Mouse (Mus musculus): ENCODE measurements at regions not wholly inside any gene's neighbourhood (a gene's known extent, or its start where the extent isn't known, plus 50 kb on each side); places are given as distances from the start of the nearest gene placed in this dataset.

GRCm38 (mm10) chr7:113010150-113010549 lies 56.4 kb downstream of the Rassf10 start:
- ATAC-seq (no peak), DNase-seq (ENCODE audit: low spot score) (no peak)
- WGBS, result 82% methylated on average over 1 of the region's 1 CpGs
- Histone ChIP-seq H3K36me3 (ENCODE audit: insufficient read depth, low read length) (no peaks in the 10 kb centered on the region), H3K9ac (replicated peaks; ENCODE audit: low read depth) (no peak overlapping the region), H3K4me2 (replicated peaks; ENCODE audit: low read depth, low read length) (no peak overlapping the region), H3K4me1 (ENCODE audit: insufficient read depth, low read depth, low read length) (no peaks in the 10 kb centered on the region), H3K27me3 (replicated peaks; ENCODE audit: insufficient read depth, low read length) (no peaks in the 10 kb centered on the region), H3K27ac (ENCODE audit: low read length) (no peak overlapping the region), H3K9me3 (ENCODE audit: low read length) (no peaks in the 10 kb centered on the region), H3K4me3 (ENCODE audit: low read depth, low read length) (no peak overlapping the region)
- TF ChIP-seq EP300 (IDR thresholded peaks at IDR 0.05), result no peak
- no peak for TF ChIP-seq CTCF (IDR thresholded peaks at IDR 0.05)

- ATAC-seq, result no peak
- no peak overlapping the region for H3K27ac ChIP-seq (ENCODE audit: low read length)
Observed at GRCm38 (mm10) chr7:113017092-113017755, 63.5 kb downstream of the Rassf10 start.

GRCm38 (mm10) chr7:113021412-113021811 lies 67.7 kb downstream of the Rassf10 start:
- 30% methylated on average over 5 of the region's 5 CpGs for WGBS
- Histone ChIP-seq H3K4me2 (replicated peaks; ENCODE audit: low read depth, low read length) (no peak overlapping the region), H3K4me1 (ENCODE audit: insufficient read depth, low read depth, low read length) (peaks cover 6% of the 10 kb centered on the region)

More at GRCm38 (mm10) chr7:113017092-113017755, 63.5 kb downstream of the Rassf10 start:
- Histone ChIP-seq H3K36me3 (ENCODE audit: insufficient read depth, low read length) (no peaks in the 10 kb centered on the region), H3K4me2 (replicated peaks; ENCODE audit: low read depth, low read length) (no peak overlapping the region), H3K9ac (replicated peaks; ENCODE audit: low read depth) (no peak overlapping the region), H3K4me3 (ENCODE audit: low read depth, low read length) (no peak overlapping the region), H3K27me3 (replicated peaks; ENCODE audit: insufficient read depth, low read length) (no peaks in the 10 kb centered on the region), H3K4me1 (ENCODE audit: insufficient read depth, low read depth, low read length) (peaks cover 6% of the 10 kb centered on the region), H3K9me3 (ENCODE audit: low read length) (no peaks in the 10 kb centered on the region)
- DNase-seq (ENCODE audit: low spot score), result peak; percentile 26
- TF ChIP-seq EP300 (IDR thresholded peaks at IDR 0.05) (0 out of 2 replicates have a peak, but pooled peaks have one; percentile 19), CTCF (IDR thresholded peaks at IDR 0.05) (no peak)
- WGBS, result 26% methylated on average over 8 of the region's 8 CpGs

GRCm38 (mm10) chr7:113022516-113022915 lies 68.8 kb downstream of the Rassf10 start:
- no peaks in the 10 kb centered on the region for H3K9me3 ChIP-seq (ENCODE audit: low read length)
- no peak for ATAC-seq
- no peak overlapping the region for H3K4me3 ChIP-seq (ENCODE audit: low read depth, low read length)
- no peak overlapping the region for H3K27ac ChIP-seq (ENCODE audit: low read length)
- 26% methylated on average over 2 of the region's 2 CpGs for WGBS
- no peaks in the 10 kb centered on the region for H3K36me3 ChIP-seq (ENCODE audit: insufficient read depth, low read length)
- TF ChIP-seq CTCF (IDR thresholded peaks at IDR 0.05) (no peak), EP300 (IDR thresholded peaks at IDR 0.05) (no peak)
- peaks cover 5% of the 10 kb centered on the region for H3K4me1 ChIP-seq (ENCODE audit: insufficient read depth, low read depth, low read length)
- H3K9ac ChIP-seq (replicated peaks; ENCODE audit: low read depth), result no peak overlapping the region
- no peak overlapping the region for H3K4me2 ChIP-seq (replicated peaks; ENCODE audit: low read depth, low read length)
- DNase-seq (ENCODE audit: low spot score), result no peak
- H3K27me3 ChIP-seq (replicated peaks; ENCODE audit: insufficient read depth, low read length), result no peaks in the 10 kb centered on the region

More at GRCm38 (mm10) chr7:113021412-113021811, 67.7 kb downstream of the Rassf10 start:
- Histone ChIP-seq H3K9me3 (ENCODE audit: low read length) (no peaks in the 10 kb centered on the region), H3K9ac (replicated peaks; ENCODE audit: low read depth) (no peak overlapping the region), H3K27me3 (replicated peaks; ENCODE audit: insufficient read depth, low read length) (no peaks in the 10 kb centered on the region), H3K36me3 (ENCODE audit: insufficient read depth, low read length) (no peaks in the 10 kb centered on the region), H3K4me3 (ENCODE audit: low read depth, low read length) (no peak overlapping the region), H3K27ac (ENCODE audit: low read length) (no peak overlapping the region)
- ATAC-seq (no peak), DNase-seq (ENCODE audit: low spot score) (no peak)
- no peak for TF ChIP-seq CTCF (IDR thresholded peaks at IDR 0.05)
- TF ChIP-seq EP300 (IDR thresholded peaks at IDR 0.05), result no peak

GRCm38 (mm10) chr7:113025758-113026157 lies 72.0 kb downstream of the Rassf10 start:
- DNase-seq (ENCODE audit: low spot score) (no peak), ATAC-seq (no peak)
- no peaks in the 10 kb centered on the region for H3K27me3 ChIP-seq (replicated peaks; ENCODE audit: insufficient read depth, low read length)
- TF ChIP-seq CTCF (IDR thresholded peaks at IDR 0.05) (no peak), EP300 (IDR thresholded peaks at IDR 0.05) (no peak)
- no peak overlapping the region for H3K9ac ChIP-seq (replicated peaks; ENCODE audit: low read depth)
- WGBS, result 84% methylated on average over 1 of the region's 1 CpGs
- H3K27ac ChIP-seq (ENCODE audit: low read length), result no peak overlapping the region
- no peaks in the 10 kb centered on the region for H3K4me1 ChIP-seq (ENCODE audit: insufficient read depth, low read depth, low read length)
- no peak overlapping the region for H3K4me2 ChIP-seq (replicated peaks; ENCODE audit: low read depth, low read length)
- no peaks in the 10 kb centered on the region for H3K36me3 ChIP-seq (ENCODE audit: insufficient read depth, low read length)
- H3K4me3 ChIP-seq (ENCODE audit: low read depth, low read length), result no peak overlapping the region
- no peaks in the 10 kb centered on the region for H3K9me3 ChIP-seq (ENCODE audit: low read length)

- Histone ChIP-seq H3K4me2 (replicated peaks; ENCODE audit: low read depth, low read length) (no peak overlapping the region), H3K4me3 (ENCODE audit: low read depth, low read length) (no peak overlapping the region), H3K27ac (ENCODE audit: low read length) (no peak overlapping the region), H3K27me3 (replicated peaks; ENCODE audit: insufficient read depth, low read length) (no peaks in the 10 kb centered on the region), H3K9me3 (ENCODE audit: low read length) (no peaks in the 10 kb centered on the region), H3K36me3 (ENCODE audit: insufficient read depth, low read length) (no peaks in the 10 kb centered on the region), H3K4me1 (ENCODE audit: insufficient read depth, low read depth, low read length) (no peaks in the 10 kb centered on the region), H3K9ac (replicated peaks; ENCODE audit: low read depth) (no peak overlapping the region)
- WGBS, result 76% methylated on average over 10 of the region's 10 CpGs
- no peak for DNase-seq (ENCODE audit: low spot score)
- no peak for ATAC-seq
- no peak for TF ChIP-seq EP300 (IDR thresholded peaks at IDR 0.05)
- no peak for TF ChIP-seq CTCF (IDR thresholded peaks at IDR 0.05)
Observed at GRCm38 (mm10) chr7:113026290-113027075, 72.7 kb downstream of the Rassf10 start.

Measured in lung, postnatal 0 days (tissue).